Mouse (Mus musculus): Measurements from ENCODE around the gene Chmp1a. TPM values are rescaled to one million over a fixed set of nuclear protein-coding genes. Genes with fewer than 3 reads are reported as not detected.
A peak's percentile ranks its signal among the peaks of the same experiment; 100 is the strongest.
"Not testable (repeated sequence)": the region's sequence is repeated elsewhere in the genome, so short reads cannot be mapped to it uniquely, and the experiment has no call there.

The Chmp1a gene
- 196 and 212 TPM in 2 replicates for polyA plus RNA-seq (2015; fragmentation: Nextera tagmentation; extraction: Ambion mirVana)

DNA sequence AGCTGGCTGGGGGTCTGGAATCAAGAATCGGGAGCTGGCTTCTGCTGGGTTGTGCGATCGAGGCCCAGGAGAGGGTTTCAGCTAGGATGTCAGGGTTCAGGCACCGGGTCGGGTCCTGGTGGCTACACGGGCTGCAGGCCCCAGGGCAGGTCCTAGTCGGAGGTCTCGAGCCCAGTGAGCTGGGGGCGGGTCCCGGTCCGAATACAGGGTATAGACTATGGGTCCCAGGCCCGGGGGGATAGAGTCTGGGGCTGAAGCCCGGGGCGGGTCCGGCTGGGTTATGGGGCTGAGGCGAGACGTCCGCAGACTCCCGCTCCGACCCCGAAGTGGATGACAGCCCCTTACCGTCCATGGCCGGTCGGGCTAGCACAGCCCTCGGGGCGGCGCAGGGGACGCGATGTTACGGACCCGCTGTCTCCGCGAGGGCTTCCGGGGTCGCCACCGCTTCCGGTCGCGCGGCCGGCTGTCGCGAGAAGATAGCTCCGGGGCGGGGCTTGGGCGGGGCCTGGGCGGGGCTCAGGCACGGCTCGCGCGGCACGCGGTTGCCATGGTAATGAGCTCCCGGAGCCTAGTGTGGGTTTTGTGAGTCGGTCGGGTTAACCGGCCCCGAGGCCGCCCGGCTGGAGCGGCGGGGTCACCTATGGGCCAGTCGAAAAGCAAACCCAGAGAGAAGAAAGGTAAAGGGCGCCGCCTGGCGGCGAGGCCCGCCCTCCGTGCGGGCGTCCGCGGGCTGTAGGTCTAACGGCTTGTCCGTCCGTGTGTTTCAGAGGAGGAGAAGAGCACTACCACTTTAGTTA, at the start of gene Chmp1a, which contains the start of gene Spata33:
Gene Chmp1a (minus strand): TSS at position 443 of the 797 bp plus-strand sequence.
Gene Spata33 (plus strand): TSS at position 512 of the 797 bp plus-strand sequence.
- Histone ChIP-seq H3K27ac (peak within 1 kb of the TSS; percentile 61), H3K4me3 (replicated peaks) (peak within 1 kb of the TSS; percentile 92), H3K4me2 (replicated peaks) (peak within 1 kb of the TSS; percentile 97), H3K9ac (replicated peaks) (peak within 1 kb of the TSS; percentile 99), H3K9me3 (no peaks in the 10 kb centered on the region), H3K36me3 (peaks cover 31% of the 10 kb centered on the region), H3K4me1 (replicated peaks) (peaks cover 27% of the 10 kb centered on the region), H3K27me3 (no peaks in the 10 kb centered on the region)
- WGBS = 1% methylated on average over 76 of the region's 76 CpGs
- peak; percentile 95 for ATAC-seq

DNA sequence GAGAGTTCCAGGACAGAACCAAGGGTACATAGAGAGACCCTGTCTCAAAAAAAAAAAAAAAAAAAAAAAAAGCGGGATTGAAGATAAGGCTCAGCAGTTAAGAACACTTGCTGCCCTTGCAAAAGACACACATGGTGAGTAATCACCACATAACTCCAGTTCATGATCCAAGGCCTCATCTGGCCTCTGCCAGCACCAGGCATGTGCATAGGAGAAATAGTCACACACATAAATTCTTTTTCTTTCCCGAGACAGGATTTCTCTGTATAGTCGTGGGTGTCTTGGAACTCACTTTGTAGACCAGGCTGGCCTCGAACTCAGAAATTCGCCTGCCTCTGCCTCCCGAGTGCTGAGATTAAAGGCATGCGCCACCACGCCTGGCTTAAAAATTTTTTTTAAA, 45.0 kb upstream of the Chmp1a start:
- ATAC-seq; H3K9ac ChIP-seq (replicated peaks); H3K27me3 ChIP-seq; H3K4me2 ChIP-seq (replicated peaks); H3K27ac ChIP-seq; H3K9me3 ChIP-seq; H3K4me3 ChIP-seq (replicated peaks): not testable (repeated sequence)
- Histone ChIP-seq H3K36me3 (peaks cover 56% of the 10 kb centered on the region), H3K4me1 (replicated peaks) (peaks cover 33% of the 10 kb centered on the region)
- WGBS = 90% methylated on average over 7 of the region's 8 CpGs

DNA sequence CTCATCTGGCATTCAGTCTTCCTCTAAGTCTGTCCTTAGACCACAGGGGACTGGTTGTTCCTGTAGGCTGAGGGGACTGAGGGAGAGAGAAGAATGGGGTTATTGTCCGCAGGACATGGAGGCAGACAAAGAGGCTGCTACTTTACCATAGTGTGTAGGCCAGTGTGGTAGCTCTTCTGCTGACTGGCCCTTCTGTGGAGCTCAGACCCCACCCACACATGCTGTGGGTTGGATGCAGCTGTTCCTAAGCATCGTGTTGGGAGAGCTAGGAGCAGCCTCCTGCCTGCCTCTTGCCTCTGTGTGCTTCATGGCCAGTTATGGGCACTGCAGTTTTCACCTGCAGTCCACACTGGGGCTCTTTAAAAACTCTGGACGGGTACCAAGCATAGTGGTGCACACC, 44.6 kb upstream of the Chmp1a start:
- Histone ChIP-seq H3K4me3 (replicated peaks) (no peak overlapping the region), H3K4me1 (replicated peaks) (peaks cover 36% of the 10 kb centered on the region), H3K27ac (no peak overlapping the region), H3K9ac (replicated peaks) (no peak overlapping the region), H3K4me2 (replicated peaks) (no peak overlapping the region), H3K9me3 (no peaks in the 10 kb centered on the region), H3K36me3 (peaks cover 57% of the 10 kb centered on the region), H3K27me3 (no peaks in the 10 kb centered on the region)
- ATAC-seq = no peak
- 79% methylated on average over 3 of the region's 3 CpGs for WGBS

DNA sequence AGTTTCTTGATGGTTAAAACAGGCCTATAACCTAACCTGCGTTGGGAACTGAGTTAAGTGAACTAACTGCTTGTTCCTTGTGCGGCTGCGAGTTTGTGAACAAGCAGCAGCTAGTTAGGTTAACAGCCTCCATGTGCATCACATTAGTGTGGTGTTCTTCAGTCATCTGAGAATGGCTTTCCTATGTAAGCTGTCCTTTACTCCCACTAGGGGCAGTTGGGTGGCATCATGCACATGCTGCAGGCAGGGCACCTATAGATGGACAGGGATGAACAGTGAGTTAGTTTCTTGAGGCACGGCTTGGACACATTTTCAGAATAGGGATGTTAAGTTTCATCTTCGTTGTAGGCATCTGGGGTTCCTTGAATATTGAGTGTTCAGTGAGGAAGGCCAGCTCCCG, 42.6 kb upstream of the Chmp1a start:
- H3K9ac ChIP-seq (replicated peaks) = peak overlapping the region; percentile 96
- peaks cover 62% of the 10 kb centered on the region for H3K36me3 ChIP-seq
- no peak for ATAC-seq
- 66% methylated on average over 6 of the region's 6 CpGs for WGBS
- no peaks in the 10 kb centered on the region for H3K27me3 ChIP-seq
- no peaks in the 10 kb centered on the region for H3K9me3 ChIP-seq
- peak overlapping the region; percentile 99 for H3K4me2 ChIP-seq (replicated peaks)
- H3K4me1 ChIP-seq (replicated peaks) = peaks cover 36% of the 10 kb centered on the region
- H3K27ac ChIP-seq = no peak overlapping the region
- H3K4me3 ChIP-seq (replicated peaks) = peak overlapping the region; percentile 99

DNA sequence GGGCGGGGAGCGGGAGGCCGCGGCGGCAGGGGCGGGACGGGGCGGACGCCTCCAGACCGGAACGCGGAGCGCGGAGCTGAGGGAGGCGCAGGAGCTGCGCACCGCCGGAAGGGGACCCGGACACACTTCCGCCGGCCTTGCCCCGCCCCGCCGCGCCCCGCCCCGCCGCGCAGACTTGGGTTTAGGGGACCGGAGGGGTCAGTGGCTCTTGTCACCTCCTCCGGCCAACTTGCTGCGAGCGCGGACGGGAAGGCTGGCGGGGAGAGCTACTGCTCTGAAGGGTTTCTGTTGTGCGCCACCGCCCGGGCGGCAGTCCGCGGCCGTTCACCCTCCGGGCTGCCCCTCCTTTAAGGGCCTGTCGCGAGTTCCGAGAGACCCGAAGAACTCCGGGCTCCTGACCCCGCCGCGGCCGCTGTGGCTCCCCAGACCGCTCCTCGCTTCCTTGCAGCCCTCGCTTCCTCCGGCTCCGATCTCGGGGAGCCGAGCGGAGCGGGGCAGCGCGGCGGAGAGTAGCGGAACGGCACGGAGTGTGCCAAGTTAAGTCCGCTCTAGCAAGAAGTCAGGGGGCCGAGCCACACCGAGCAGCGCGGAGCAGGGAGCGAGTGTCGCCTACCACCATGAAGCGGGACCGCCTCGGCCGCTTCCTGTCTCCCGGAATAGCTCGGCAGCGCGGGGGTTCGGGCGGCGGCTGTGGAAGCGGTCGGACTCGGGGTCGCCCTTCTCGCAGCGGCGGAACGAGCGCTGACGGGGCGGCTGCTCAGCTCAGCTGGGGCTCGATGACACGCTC, 41.7 kb upstream of the Chmp1a start, which contains the start of the genes Zfp276 and Vps9d1:
Gene Zfp276 (plus strand): TSS at position 97 of the 787 bp plus-strand sequence.
Gene Vps9d1 (minus strand): TSS at position 250 of the 787 bp plus-strand sequence.
- ATAC-seq = peak; percentile 97
- Histone ChIP-seq H3K4me3 (replicated peaks) (peak within 1 kb of the TSS; percentile 99), H3K27me3 (no peaks in the 10 kb centered on the region), H3K27ac (peak within 1 kb of the TSS; percentile 89), H3K4me2 (replicated peaks) (peak within 1 kb of the TSS; percentile 99), H3K36me3 (peaks cover 62% of the 10 kb centered on the region), H3K9me3 (no peaks in the 10 kb centered on the region), H3K4me1 (replicated peaks) (peaks cover 36% of the 10 kb centered on the region), H3K9ac (replicated peaks) (peak within 1 kb of the TSS; percentile 96)
- WGBS = under 1% methylated on average over 73 of the region's 99 CpGs

GRCm38 (mm10) chr8:123253451-123254098, 41.0 kb upstream of the Chmp1a start:
- Histone ChIP-seq H3K4me1 (replicated peaks) (peaks cover 36% of the 10 kb centered on the region), H3K4me2 (replicated peaks) (peak overlapping the region; percentile 99), H3K9me3 (no peaks in the 10 kb centered on the region), H3K4me3 (replicated peaks) (peak overlapping the region; percentile 99), H3K36me3 (peaks cover 62% of the 10 kb centered on the region), H3K9ac (replicated peaks) (peak overlapping the region; percentile 96), H3K27me3 (no peaks in the 10 kb centered on the region), H3K27ac (peak overlapping the region; percentile 89)
- 1% methylated on average over 40 of the region's 40 CpGs for WGBS
- peak; percentile 65 for ATAC-seq

- no peaks in the 10 kb centered on the region for H3K27me3 ChIP-seq
- peak overlapping the region; percentile 96 for H3K9ac ChIP-seq (replicated peaks)
- peaks cover 62% of the 10 kb centered on the region for H3K36me3 ChIP-seq
- H3K4me3 ChIP-seq (replicated peaks) = peak overlapping the region; percentile 99
- H3K4me2 ChIP-seq (replicated peaks) = peak overlapping the region; percentile 99
- H3K4me1 ChIP-seq (replicated peaks) = peaks cover 36% of the 10 kb centered on the region
- WGBS = 74% methylated on average over 4 of the region's 4 CpGs
- no peak overlapping the region for H3K27ac ChIP-seq
- ATAC-seq = no peak
- H3K9me3 ChIP-seq = no peaks in the 10 kb centered on the region
Measured at GRCm38 (mm10) chr8:123252925-123253324, 40.4 kb upstream of the Chmp1a start.

DNA sequence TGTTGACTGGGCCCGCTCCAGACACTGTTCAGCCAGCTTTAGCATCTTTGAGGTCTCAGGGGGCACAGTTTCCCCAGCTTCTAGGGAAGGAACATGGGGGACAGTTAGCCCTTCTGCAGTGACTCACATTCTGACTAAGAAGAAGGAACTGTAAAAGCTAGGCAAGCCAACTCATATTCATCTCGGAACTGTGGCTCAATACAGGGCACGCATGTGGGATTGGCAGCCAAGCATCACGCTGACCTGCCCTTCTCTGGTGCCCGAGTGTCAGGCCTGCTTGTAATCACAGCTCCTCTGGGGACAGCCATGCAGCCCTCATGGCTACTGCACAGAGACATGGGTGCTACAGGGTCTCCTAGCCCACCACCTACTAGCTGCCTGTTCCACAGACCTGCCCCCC, 38.4 kb upstream of the Chmp1a start:
- Histone ChIP-seq H3K4me1 (replicated peaks) (peaks cover 24% of the 10 kb centered on the region), H3K9ac (replicated peaks) (no peak overlapping the region), H3K27me3 (no peaks in the 10 kb centered on the region), H3K4me2 (replicated peaks) (no peak overlapping the region), H3K36me3 (peaks cover 63% of the 10 kb centered on the region), H3K9me3 (no peaks in the 10 kb centered on the region), H3K27ac (no peak overlapping the region), H3K4me3 (replicated peaks) (no peak overlapping the region)
- ATAC-seq = no peak
- WGBS = 98% methylated on average over 5 of the region's 5 CpGs

DNA sequence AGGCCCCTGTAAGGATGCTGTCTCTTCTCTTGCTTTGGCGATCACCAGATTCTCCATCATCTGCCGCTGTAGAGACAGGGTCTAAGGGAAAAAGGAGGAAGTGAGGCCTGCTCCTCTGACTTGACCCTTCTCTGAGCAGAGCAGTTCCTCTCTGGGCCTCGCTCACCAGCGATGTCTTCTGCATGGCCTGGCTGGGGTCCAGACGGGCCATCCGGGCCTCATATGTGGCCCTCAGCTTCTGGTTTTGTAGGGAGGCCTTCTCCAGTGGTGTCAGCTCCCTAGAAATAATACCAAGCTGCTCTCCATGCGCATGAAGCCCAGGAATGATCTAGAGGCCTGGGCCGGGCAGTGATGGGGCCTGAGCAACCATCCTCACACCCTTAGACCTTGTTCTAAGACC, 36.0 kb upstream of the Chmp1a start:
- ATAC-seq = no peak
- H3K4me2 ChIP-seq (replicated peaks) = no peak overlapping the region
- peaks cover 11% of the 10 kb centered on the region for H3K4me1 ChIP-seq (replicated peaks)
- no peak overlapping the region for H3K4me3 ChIP-seq (replicated peaks)
- WGBS = 96% methylated on average over 8 of the region's 8 CpGs
- no peaks in the 10 kb centered on the region for H3K27me3 ChIP-seq
- no peak overlapping the region for H3K27ac ChIP-seq
- no peaks in the 10 kb centered on the region for H3K9me3 ChIP-seq
- peaks cover 86% of the 10 kb centered on the region for H3K36me3 ChIP-seq
- no peak overlapping the region for H3K9ac ChIP-seq (replicated peaks)

DNA sequence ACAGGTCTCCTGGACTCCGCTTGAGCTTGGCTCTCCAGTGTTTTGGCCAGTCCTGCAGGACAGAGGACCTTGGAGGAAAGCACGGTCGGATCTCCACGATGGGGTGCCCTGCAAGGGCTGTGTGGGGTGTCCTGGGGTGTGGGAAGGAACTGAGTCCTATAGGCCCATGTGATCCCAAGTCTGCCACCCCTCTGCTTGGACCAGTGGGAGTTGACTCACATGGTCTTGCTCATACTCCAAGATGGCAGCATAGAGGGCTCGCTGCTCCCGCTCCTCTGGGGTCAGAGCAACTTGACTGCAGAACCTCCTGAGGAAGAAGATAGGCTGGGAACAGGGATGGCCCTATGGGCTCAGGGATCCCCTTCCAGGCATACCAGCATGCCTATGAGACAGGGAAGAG, 35.2 kb upstream of the Chmp1a start:
- Histone ChIP-seq H3K4me1 (replicated peaks) (peaks cover 4% of the 10 kb centered on the region), H3K4me2 (replicated peaks) (no peak overlapping the region), H3K36me3 (peaks cover 95% of the 10 kb centered on the region), H3K9me3 (no peaks in the 10 kb centered on the region), H3K4me3 (replicated peaks) (no peak overlapping the region), H3K9ac (replicated peaks) (no peak overlapping the region), H3K27me3 (no peaks in the 10 kb centered on the region), H3K27ac (no peak overlapping the region)
- no peak for ATAC-seq
- WGBS = 97% methylated on average over 6 of the region's 6 CpGs

DNA sequence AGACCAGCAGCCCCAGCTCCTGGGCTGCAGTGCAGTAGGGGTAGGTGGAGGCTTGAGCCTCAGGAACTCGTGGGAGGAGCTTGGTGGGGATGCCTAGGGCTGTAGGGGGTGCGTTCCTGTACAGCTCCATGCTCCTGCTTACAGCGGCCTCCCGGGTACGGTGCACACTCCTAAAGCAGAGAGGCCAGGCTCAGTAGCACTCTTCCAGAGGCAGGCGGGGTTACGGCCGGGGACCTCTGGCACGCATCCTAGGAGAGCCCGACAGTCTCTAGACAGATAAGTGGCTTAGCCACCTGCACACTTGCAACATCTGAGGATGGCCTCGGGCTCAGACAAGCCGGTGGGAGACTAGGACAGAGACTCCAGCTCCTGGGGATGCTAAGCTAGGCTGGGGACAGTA, 33.0 kb upstream of the Chmp1a start:
- Histone ChIP-seq H3K4me3 (replicated peaks) (no peak overlapping the region), H3K4me1 (replicated peaks) (no peaks in the 10 kb centered on the region), H3K27me3 (no peaks in the 10 kb centered on the region), H3K36me3 (peaks cover 93% of the 10 kb centered on the region), H3K9ac (replicated peaks) (no peak overlapping the region), H3K27ac (no peak overlapping the region), H3K4me2 (replicated peaks) (no peak overlapping the region), H3K9me3 (no peaks in the 10 kb centered on the region)
- WGBS = 93% methylated on average over 12 of the region's 12 CpGs
- ATAC-seq = no peak

All from midbrain, embryonic 13.5 days (tissue).